Mouse (Mus musculus) CH12.LX (cell line): ENCODE results near the gene Gm45837. TPM values are rescaled to one million over a fixed set of nuclear protein-coding genes. Genes with fewer than 3 reads are reported as not detected.

Source experiments
- DNase-seq: peaks from one replicate; pipeline ENCODE4 v3.0.0-alpha.2; 2013; ENCODE audit errors: extremely low read depth
- H3K27ac ChIP-seq: 2 replicates; pipeline ENCODE4 v1.5.1; 2012; ENCODE audit warnings: low read depth, mild to moderate bottlenecking, control low read depth, moderate library complexity; ENCODE audit not compliant: insufficient read depth
- H3K27me3 ChIP-seq: replicated peaks from 2 replicates; pipeline ENCODE3; 2012; ENCODE audit warnings: inconsistent platforms
- H3K36me3 ChIP-seq, 2 experiments: replicated peaks in 1 of 2; 2 replicates each; pipeline versions ENCODE3 to v1.6.1; 2012; ENCODE audit warnings: inconsistent platforms in 1 of 2, low read length in 1 of 2, mild to moderate bottlenecking in 1 of 2, mixed read lengths in 1 of 2, moderate library complexity in 1 of 2; ENCODE audit not compliant: control insufficient read depth in 1 of 2, insufficient read depth in 1 of 2
- H3K4me1 ChIP-seq, 2 experiments: 2 replicates each; pipeline ENCODE4 v1.6.1; 2012; ENCODE audit warnings: inconsistent platforms in 1 of 2, moderate library complexity in 1 of 2; ENCODE audit not compliant: insufficient read depth in 2 of 2, control insufficient read depth in 1 of 2
- H3K4me2 ChIP-seq: 2 replicates; pipeline ENCODE4 v1.6.1; 2012; ENCODE audit warnings: low read depth, mild to moderate bottlenecking, control low read depth; ENCODE audit not compliant: poor library complexity, insufficient read depth, severe bottlenecking
- H3K4me3 ChIP-seq, 3 experiments: fragments of 150-350 bp in 1 of 3; sonication (generic) in 1 of 3; replicated peaks in 1 of 3; 2 replicates each; pipeline versions ENCODE3 to v1.5.1; 2011 to 2012; ENCODE audit warnings: low read depth in 2 of 3, low read length in 2 of 3, mild to moderate bottlenecking in 2 of 3, moderate library complexity in 2 of 3, control low read depth in 1 of 3, improper control_type of control experiment in 1 of 3, inconsistent platforms in 1 of 3, mixed read lengths in 1 of 3; ENCODE audit not compliant: poor library complexity in 1 of 3
- H3K79me2 ChIP-seq: replicated peaks from 2 replicates; pipeline ENCODE4 v1.6.1; 2012; ENCODE audit warnings: mild to moderate bottlenecking, moderate library complexity; ENCODE audit not compliant: control insufficient read depth, poor library complexity, insufficient read depth, severe bottlenecking; ENCODE audit errors: extremely low read depth
- H3K9ac ChIP-seq: 2 replicates; pipeline ENCODE4 v1.6.1; 2012; ENCODE audit warnings: low read depth, mild to moderate bottlenecking, control low read depth, moderate library complexity; ENCODE audit not compliant: insufficient read depth
- H3K9me3 ChIP-seq: replicated peaks from 2 replicates; pipeline ENCODE3; 2012; ENCODE audit warnings: low read length, inconsistent platforms, mixed read lengths
- BHLHE40 ChIP-seq: IDR thresholded peaks from 2 replicates; pipeline ENCODE4 v1.6.1; 2011; ENCODE audit warnings: mild to moderate bottlenecking, low read depth, low read length, improper control_type of control experiment
- CHD1 ChIP-seq: IDR thresholded peaks from 2 replicates; pipeline ENCODE4 v1.6.1; 2012; ENCODE audit warnings: low read depth, low read length, improper control_type of control experiment, inconsistent platforms
- CHD2 ChIP-seq: IDR thresholded peaks from 2 replicates; pipeline ENCODE4 v1.6.1; 2011; ENCODE audit warnings: low read length, improper control_type of control experiment
- CTCF ChIP-seq, 2 experiments: IDR thresholded peaks in 1 of 2; conservative IDR thresholded peaks in 1 of 2; 2 replicates each; pipeline ENCODE4 v1.5.1; 2011 to 2012; ENCODE audit warnings: low read depth in 2 of 2, low read length in 2 of 2, improper control_type of control experiment in 1 of 2, inconsistent platforms in 1 of 2, mild to moderate bottlenecking in 1 of 2, moderate library complexity in 1 of 2
- E2F4 ChIP-seq: IDR thresholded peaks from 2 replicates; pipeline ENCODE4 v1.6.1; 2011; ENCODE audit warnings: low read depth, low read length, improper control_type of control experiment; ENCODE audit not compliant: insufficient replicate concordance
- ELF1 ChIP-seq: IDR thresholded peaks from 2 replicates; pipeline ENCODE4 v1.6.1; 2014; ENCODE audit warnings: low read depth, mild to moderate bottlenecking, inconsistent platforms, low read length, improper control_type of control experiment
- EP300 ChIP-seq: IDR thresholded peaks from 2 replicates; pipeline ENCODE4 v1.6.1; 2011; ENCODE audit warnings: low read length, improper control_type of control experiment
- ETS1 ChIP-seq: conservative IDR thresholded peaks from 2 replicates; pipeline ENCODE4 v1.6.1; 2012; ENCODE audit warnings: low read depth, mild to moderate bottlenecking, inconsistent platforms, low read length, improper control_type of control experiment, moderate library complexity
- HCFC1 ChIP-seq: IDR thresholded peaks from 2 replicates; pipeline ENCODE4 v1.6.1; 2012; ENCODE audit warnings: low read depth, mild to moderate bottlenecking, inconsistent platforms, low read length, improper control_type of control experiment
- IRF4 ChIP-seq: IDR thresholded peaks from 2 replicates; pipeline ENCODE4 v1.6.1; 2014; ENCODE audit warnings: low read depth, mild to moderate bottlenecking, inconsistent platforms, low read length, improper control_type of control experiment
- JUN ChIP-seq: IDR thresholded peaks from 2 replicates; pipeline ENCODE4 v1.6.1; 2011; ENCODE audit warnings: low read depth, mild to moderate bottlenecking, low read length, improper control_type of control experiment, moderate library complexity; ENCODE audit not compliant: insufficient read depth
- JUND ChIP-seq: conservative IDR thresholded peaks from 2 replicates; pipeline ENCODE4 v1.6.1; 2011; ENCODE audit warnings: low read depth, low read length, improper control_type of control experiment
- KAT2A ChIP-seq: IDR thresholded peaks from 2 replicates; pipeline ENCODE4 v1.6.1; 2012; ENCODE audit warnings: low read length, improper control_type of control experiment, inconsistent platforms; ENCODE audit not compliant: insufficient replicate concordance
- MAFK ChIP-seq: IDR thresholded peaks from 2 replicates; pipeline ENCODE4 v1.6.1; 2011; ENCODE audit warnings: low read length, improper control_type of control experiment; ENCODE audit not compliant: insufficient replicate concordance
- MAX ChIP-seq: IDR thresholded peaks from 2 replicates; pipeline ENCODE4 v1.6.1; 2011; ENCODE audit warnings: low read length, improper control_type of control experiment
- MAZ ChIP-seq: IDR thresholded peaks from 2 replicates; pipeline ENCODE4 v1.6.1; 2012; ENCODE audit warnings: low read depth, mild to moderate bottlenecking, inconsistent platforms, low read length, improper control_type of control experiment, moderate library complexity
- MEF2A ChIP-seq: IDR thresholded peaks from 2 replicates; pipeline ENCODE4 v1.6.1; 2014; ENCODE audit warnings: low read depth, mild to moderate bottlenecking, inconsistent platforms, low read length, improper control_type of control experiment, borderline replicate concordance
- MXI1 ChIP-seq: IDR thresholded peaks from 2 replicates; pipeline ENCODE4 v1.6.1; 2011; ENCODE audit warnings: mild to moderate bottlenecking, low read depth, low read length, improper control_type of control experiment
- MYC ChIP-seq: IDR thresholded peaks from 2 replicates; pipeline ENCODE4 v1.6.1; 2011; ENCODE audit warnings: low read depth, mild to moderate bottlenecking, improper control_type of control experiment, low read length
- NELFE ChIP-seq: IDR thresholded peaks from 2 replicates; pipeline ENCODE4 v1.6.1; 2011; ENCODE audit warnings: low read depth, low read length, improper control_type of control experiment
- NRF1 ChIP-seq: IDR thresholded peaks from 2 replicates; pipeline ENCODE4 v1.6.1; 2014; ENCODE audit warnings: low read depth, mild to moderate bottlenecking, inconsistent platforms, low read length, improper control_type of control experiment, moderate library complexity
- PAX5 ChIP-seq: IDR thresholded peaks from 2 replicates; pipeline ENCODE4 v1.6.1; 2012; ENCODE audit warnings: low read length, inconsistent platforms, mixed read lengths
- POLR2A ChIP-seq: IDR thresholded peaks from 2 replicates; pipeline ENCODE4 v1.6.1; 2011; ENCODE audit warnings: low read depth, mild to moderate bottlenecking, improper control_type of control experiment, low read length
- POLR2AphosphoS2 ChIP-seq: IDR thresholded peaks from 2 replicates; pipeline ENCODE4 v1.6.1; 2011; ENCODE audit warnings: low read depth, low read length, improper control_type of control experiment
- RAD21 ChIP-seq: IDR thresholded peaks from 2 replicates; pipeline ENCODE4 v1.6.1; 2011; ENCODE audit warnings: low read depth, mild to moderate bottlenecking, low read length, improper control_type of control experiment, moderate library complexity
- RCOR1 ChIP-seq: conservative IDR thresholded peaks from 2 replicates; pipeline ENCODE4 v1.6.1; 2012; ENCODE audit warnings: low read depth, mild to moderate bottlenecking, inconsistent platforms, low read length, improper control_type of control experiment
- SMC3 ChIP-seq: IDR thresholded peaks from 2 replicates; pipeline ENCODE4 v1.6.1; 2011; ENCODE audit warnings: low read depth, low read length, improper control_type of control experiment
- UBTF ChIP-seq: IDR thresholded peaks from 2 replicates; pipeline ENCODE4 v1.6.1; 2012; ENCODE audit warnings: low read depth, mild to moderate bottlenecking, inconsistent platforms, low read length, improper control_type of control experiment, moderate library complexity
- USF1 ChIP-seq: IDR thresholded peaks from 2 replicates; pipeline ENCODE4 v1.6.1; 2014; ENCODE audit warnings: low read depth, mild to moderate bottlenecking, inconsistent platforms, low read length, improper control_type of control experiment
- ZC3H11A ChIP-seq: IDR thresholded peaks from 2 replicates; pipeline ENCODE4 v1.6.1; 2012; ENCODE audit warnings: low read depth, mild to moderate bottlenecking, inconsistent platforms, low read length, improper control_type of control experiment
- ZKSCAN1 ChIP-seq: IDR thresholded peaks from 2 replicates; pipeline ENCODE4 v1.6.1; 2012; ENCODE audit warnings: low read depth, inconsistent platforms, low read length, improper control_type of control experiment, borderline replicate concordance
- ZNF384 ChIP-seq: IDR thresholded peaks from 2 replicates; pipeline ENCODE4 v1.6.1; 2012; ENCODE audit warnings: low read depth, low read length, improper control_type of control experiment, inconsistent platforms
- dilution Hi-C: fragments of 300-500 bp; cut with MboI; formaldehyde crosslinking; loops from 2 replicates; pipeline ENCODE4 v1.14.3; 2020; ENCODE audit warnings: low sequenced_read_pairs; ENCODE audit not compliant: extremely low pct_unique_long_range_greater_than_20kb, extremely low pct_ligation_motif_present
- in situ Hi-C: fragments of 300-500 bp; cut with MboI; formaldehyde crosslinking; loops from 3 replicates; pipeline ENCODE4 v1.14.3; 2019; ENCODE audit warnings: low sequenced_read_pairs, low pct_ligation_motif_present, low pct_unique_long_range_greater_than_20kb, mixed read lengths
- polyA plus RNA-seq: library from polyadenylated mRNA; unstranded; fragments of >175 nt; gene quantifications from 2 replicates; pipeline ENCODE4 v1.2.1, GENCODE M21; 2012; ENCODE audit warnings: low read depth; ENCODE audit not compliant: insufficient read length
- total RNA-seq, 2 experiments: library from RNA; depleted of rRNA; stranded (reverse); fragments of 300-350 nt in 1 of 2; fragments of >200 nt in 1 of 2; gene quantifications; 2 replicates each; pipeline ENCODE4 v1.2.3; 2012 to 2014

The Gm45837 gene
- total and polyA plus RNA-seq, 3 experiments = 0.04 to 0.84 TPM; not detected in 1

DNA sequence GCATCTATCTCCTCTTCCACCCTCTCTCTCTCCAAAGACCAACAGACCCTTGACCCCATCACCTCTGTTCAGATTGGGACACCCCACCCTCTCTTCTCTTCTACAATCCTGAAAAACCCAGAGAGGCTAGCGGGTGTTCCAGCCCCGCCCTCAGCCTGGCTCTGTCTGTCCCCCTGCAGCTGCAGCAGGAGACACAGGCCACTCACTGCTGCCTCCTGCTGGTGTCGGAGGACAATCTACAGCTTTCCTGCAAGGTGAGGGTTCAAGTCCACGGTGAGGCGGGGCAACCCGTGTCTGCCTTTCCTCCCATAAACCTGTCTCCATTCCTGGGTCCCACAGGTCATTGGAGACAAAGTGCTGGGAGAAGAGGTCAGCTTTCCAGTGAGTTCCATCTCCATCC, 91.0 kb downstream of the Gm45837 start:
- Histone ChIP-seq H3K4me2 (no peak overlapping the region), H3K36me3 (no peaks in the 10 kb centered on the region), H3K27ac (no peak overlapping the region), H3K9me3 (peaks cover 3% of the 10 kb centered on the region), H3K27me3 (peaks cover 81% of the 10 kb centered on the region), H3K79me2 (no peaks in the 10 kb centered on the region), H3K9ac (no peak overlapping the region), H3K4me1 (peaks cover 5 to 19% of the 10 kb centered on the region in 2 experiments), H3K4me3 (no peak overlapping the region)
- peak; percentile 15 for TF ChIP-seq RAD21
- TF ChIP-seq NRF1 = no peak
- TF ChIP-seq CTCF (conservative IDR thresholded peaks at IDR 0.05 in 1 of 2, IDR thresholded peaks at IDR 0.05 in 1 of 2; ENCODE audit: low read depth in 2 of 2, low read length in 2 of 2) = peak in 1 of 2 experiments; percentile 54; a peak in 2 of 4 replicates
- peak; percentile 49 for TF ChIP-seq SMC3
- dilution Hi-C loops = no loop called here
- in situ Hi-C loops = loop anchor here (5.0 to 25.0 kb wide), 3 partner anchors 44 to 587 kb away; partner anchors contain the start of genes Gm45837 and Pde2a
- DNase-seq = peak; percentile 27

DNA sequence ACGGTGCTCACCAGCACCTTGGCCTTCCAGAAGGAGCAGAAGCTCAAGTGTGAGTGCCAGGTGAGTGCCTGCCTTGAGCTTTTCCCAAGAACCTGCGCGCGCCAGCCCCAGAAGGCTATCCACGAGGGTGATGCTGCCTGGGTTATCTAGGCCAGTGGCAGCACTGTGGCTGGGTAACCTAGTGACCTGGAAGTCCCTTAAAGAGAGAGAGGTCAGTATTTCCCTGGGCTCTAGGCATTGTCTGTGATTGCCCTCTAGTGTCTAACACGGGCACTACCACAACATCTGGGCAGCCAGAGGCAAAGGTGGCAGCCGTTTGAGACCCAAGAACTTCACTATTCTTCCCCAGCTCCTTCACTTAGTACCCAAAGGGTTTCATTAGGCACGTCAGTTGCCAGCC, 92.7 kb downstream of the Gm45837 start:
- DNase-seq = peak; percentile 54
- peaks cover 5 to 23% of the 10 kb centered on the region in 2 experiments for H3K4me1 ChIP-seq
- in situ Hi-C loops = loop anchor here (5.0 to 25.0 kb wide), 3 partner anchors 46 to 589 kb away; partner anchors contain the start of genes Gm45837 and Pde2a
- no peak overlapping the region for H3K27ac ChIP-seq
- H3K9ac ChIP-seq = no peak overlapping the region
- H3K79me2 ChIP-seq = no peaks in the 10 kb centered on the region
- H3K27me3 ChIP-seq = peaks cover 81% of the 10 kb centered on the region
- peak overlapping the region; percentile 18; the same call in 1 of the 2 replicates for H3K4me2 ChIP-seq
- H3K36me3 ChIP-seq = no peaks in the 10 kb centered on the region
- dilution Hi-C loops = no loop called here
- peaks cover 3% of the 10 kb centered on the region for H3K9me3 ChIP-seq
- no peak overlapping the region for H3K4me3 ChIP-seq
- TF ChIP-seq BHLHE40 = 0 out of 2 replicates have a peak, but pooled peaks have one; percentile 4
- no peak for TF ChIP-seq KAT2A
- TF ChIP-seq MAZ = no peak
- TF ChIP-seq UBTF = no peak
- no peak for TF ChIP-seq POLR2A
- TF ChIP-seq MXI1 = no peak
- TF ChIP-seq IRF4 = peak; percentile 40; the same call in 1 of the 2 replicates
- TF ChIP-seq RAD21 = peak; percentile 96
- no peak for TF ChIP-seq USF1
- TF ChIP-seq E2F4 = no peak
- TF ChIP-seq ELF1 = peak; percentile 43
- TF ChIP-seq RCOR1 = no peak
- peak; percentile 62 to 97 for TF ChIP-seq CTCF (conservative IDR thresholded peaks at IDR 0.05 in 1 of 2, IDR thresholded peaks at IDR 0.05 in 1 of 2; ENCODE audit: low read depth in 2 of 2, low read length in 2 of 2)
- no peak for TF ChIP-seq MAX
- no peak for TF ChIP-seq NRF1
- no peak for TF ChIP-seq MAFK
- no peak for TF ChIP-seq EP300
- TF ChIP-seq CHD1 = no peak
- no peak for TF ChIP-seq ETS1
- TF ChIP-seq MEF2A = peak; percentile 55
- no peak for TF ChIP-seq POLR2AphosphoS2
- no peak for TF ChIP-seq ZKSCAN1
- peak; percentile 47; the same call in 1 of the 2 replicates for TF ChIP-seq NELFE
- no peak for TF ChIP-seq MYC
- TF ChIP-seq PAX5 = no peak
- no peak for TF ChIP-seq ZNF384
- peak; percentile 87 for TF ChIP-seq SMC3
- 0 out of 2 replicates have a peak, but pooled peaks have one; percentile 32 for TF ChIP-seq ZC3H11A
- no peak for TF ChIP-seq CHD2
- TF ChIP-seq JUND = no peak
- no peak for TF ChIP-seq JUN
- TF ChIP-seq HCFC1 = 0 out of 2 replicates have a peak, but pooled peaks have one; percentile 21
